Mouse (Mus musculus) cortical plate, adult 2 months (tissue): ENCODE measurements around the gene Nedd8. TPM values are rescaled to one million over a fixed set of nuclear protein-coding genes. Genes with fewer than 3 reads are reported as not detected.

Source experiments
- H3K27ac ChIP-seq: fragments of 200-500 bp; 2 replicates; pipeline ENCODE4 v1.5.1; 2012; ENCODE audit warnings: low read length, control low read depth, inconsistent platforms; ENCODE audit not compliant: insufficient read depth
- H3K4me1 ChIP-seq: fragments of 200-500 bp; 2 replicates; pipeline ENCODE4 v1.6.1; 2011; ENCODE audit warnings: low read length; ENCODE audit not compliant: control insufficient read depth, insufficient read depth
- H3K4me3 ChIP-seq: fragments of 200-500 bp; 2 replicates; pipeline ENCODE4 v1.5.1; 2011; ENCODE audit warnings: mild to moderate bottlenecking, low read length, control low read depth; ENCODE audit not compliant: insufficient read depth
- CTCF ChIP-seq: fragments of 200-500 bp; IDR thresholded peaks from 2 replicates; pipeline ENCODE4 v1.5.1; 2011; ENCODE audit warnings: mild to moderate bottlenecking, control low read depth, low read length; ENCODE audit not compliant: insufficient read depth; ENCODE audit errors: extremely low read depth
- POLR2A ChIP-seq: fragments of 200-500 bp; IDR thresholded peaks from 2 replicates; pipeline ENCODE4 v1.6.1; 2011; ENCODE audit warnings: mild to moderate bottlenecking, low read length, control low read depth; ENCODE audit not compliant: insufficient read depth; ENCODE audit errors: extremely low read depth
- polyA plus RNA-seq: library from polyadenylated mRNA; depleted of rRNA; stranded (reverse); fragments of >200 nt; gene quantifications from 2 replicates; pipeline ENCODE4 v1.2.3, GENCODE M21; 2012

Nedd8 gene
- polyA plus RNA-seq, 1 experiment, result 346 TPM

DNA sequence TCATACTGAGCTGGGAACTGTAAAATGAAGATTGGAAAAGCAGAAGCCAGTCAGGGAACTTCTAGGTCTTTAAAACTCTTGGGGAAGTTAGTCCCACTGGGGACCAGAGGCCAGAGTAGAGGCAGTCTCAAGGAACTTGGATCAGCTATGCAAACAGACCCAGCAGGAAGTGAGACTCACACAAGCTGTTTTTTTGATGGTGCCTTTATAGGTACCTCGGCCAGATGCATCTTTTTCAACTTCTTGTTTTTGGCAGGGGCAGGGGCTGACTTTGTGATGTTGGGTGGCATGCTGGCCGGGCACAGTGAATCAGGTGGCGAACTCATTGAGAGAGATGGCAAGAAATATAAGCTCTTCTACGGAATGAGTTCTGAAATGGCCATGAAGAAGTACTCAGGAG is 5.7 kb upstream of the Nedd8 start:
- no peak overlapping the region for H3K27ac ChIP-seq
- H3K4me1 ChIP-seq, result 0 out of 2 replicates have a peak, but pooled peaks cover 2% of the 10 kb centered on the region
- no peak for TF ChIP-seq POLR2A
- TF ChIP-seq CTCF, result no peak
- H3K4me3 ChIP-seq, result no peak overlapping the region

DNA sequence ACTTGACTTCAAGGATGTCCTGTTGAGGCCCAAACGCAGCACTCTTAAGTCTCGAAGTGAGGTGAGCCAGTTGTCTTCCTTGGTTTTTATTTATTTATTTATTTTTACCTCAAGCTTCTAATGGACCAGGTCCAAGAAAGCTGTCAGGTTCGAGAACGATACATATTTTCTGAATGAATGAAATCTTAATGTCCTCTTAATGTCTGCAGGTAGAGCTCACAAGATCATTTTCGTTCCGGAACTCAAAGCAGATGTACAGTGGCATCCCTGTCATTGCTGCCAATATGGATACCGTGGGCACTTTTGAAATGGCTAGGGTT is 777 bp upstream of the Nedd8 start:
- Histone ChIP-seq H3K27ac (no peak overlapping the region), H3K4me1 (0 out of 2 replicates have a peak, but pooled peaks cover 4% of the 10 kb centered on the region), H3K4me3 (peak overlapping the region; percentile 69; the same call in 1 of the 2 replicates)
- TF ChIP-seq CTCF (no peak), POLR2A (no peak)

DNA sequence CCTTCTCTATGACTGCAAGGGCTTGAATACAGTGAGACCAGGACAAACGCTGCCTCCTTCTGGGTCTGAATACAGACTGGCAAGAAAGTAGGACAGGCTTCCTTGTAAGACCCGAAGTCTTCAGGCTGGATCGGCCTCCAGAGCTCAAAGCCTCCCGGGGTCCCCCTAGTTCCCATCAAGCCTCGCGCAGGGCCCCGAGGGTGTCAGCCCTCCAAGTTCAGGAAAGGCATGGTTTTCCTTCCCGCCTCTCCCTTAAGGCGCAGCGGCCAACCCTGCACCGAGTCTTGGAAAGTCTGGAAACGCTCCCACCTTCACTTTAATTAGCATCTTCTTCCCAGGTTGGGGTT is 465 bp downstream of the Nedd8 start:
- TF ChIP-seq CTCF (no peak), POLR2A (no peak)
- 0 out of 2 replicates have a peak overlapping the region, but pooled peaks have one; percentile 72 for H3K27ac ChIP-seq
- H3K4me3 ChIP-seq, result peak overlapping the region; percentile 69
- 0 out of 2 replicates have a peak, but pooled peaks cover 4% of the 10 kb centered on the region for H3K4me1 ChIP-seq

DNA sequence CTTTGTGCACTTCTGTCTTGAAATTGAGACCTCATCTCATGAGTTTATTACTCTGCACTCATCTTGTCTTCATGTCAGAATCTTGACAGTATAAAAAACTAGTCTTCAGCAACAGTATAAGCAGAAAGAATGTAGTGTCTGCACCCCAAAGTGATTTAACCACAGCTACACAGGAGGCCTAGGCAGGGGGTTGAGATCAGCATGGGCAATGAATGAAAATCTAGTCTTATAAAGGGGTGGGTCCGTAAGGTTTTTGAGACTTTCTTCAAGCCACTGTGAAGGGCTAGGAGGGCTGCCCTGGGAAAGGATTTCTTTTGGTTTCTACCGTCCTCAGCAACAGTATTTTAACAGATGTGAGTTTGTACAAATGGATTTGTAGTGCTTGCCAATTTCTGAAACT is 11.3 kb downstream of the Nedd8 start:
- Histone ChIP-seq H3K4me1 (no peaks in the 10 kb centered on the region), H3K27ac (no peak overlapping the region), H3K4me3 (no peak overlapping the region; the same call in 1 of the 2 replicates)
- TF ChIP-seq POLR2A (no peak), CTCF (no peak)

DNA sequence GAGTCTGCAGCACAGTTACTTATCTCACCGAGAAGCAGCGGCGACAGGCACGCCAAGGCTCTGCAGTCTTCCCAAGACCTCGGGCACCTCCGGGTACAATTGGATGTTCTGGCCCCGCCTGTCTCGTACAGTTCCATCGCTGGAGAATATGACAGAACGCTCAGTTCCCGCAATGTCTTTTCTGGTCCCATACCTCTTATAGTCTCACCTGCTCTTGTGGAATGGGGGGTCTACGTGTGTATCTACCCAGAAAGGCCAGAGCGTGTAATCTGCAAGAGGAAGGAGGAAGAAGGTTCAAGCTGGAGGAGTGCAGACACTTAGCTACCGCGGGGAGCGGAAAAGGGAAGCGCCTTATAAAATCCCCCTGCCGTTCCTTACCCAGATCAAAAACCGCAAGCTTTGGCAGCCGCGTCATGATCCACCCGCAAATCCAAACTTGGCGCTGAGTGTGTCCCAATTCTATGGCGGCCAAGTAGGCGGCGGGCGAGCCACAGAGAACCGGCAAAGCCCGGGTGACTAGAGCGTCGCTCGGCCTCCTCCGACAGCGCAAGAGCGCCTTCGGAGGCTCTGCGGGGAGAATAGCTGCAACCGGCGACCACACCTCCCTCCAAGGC is 11.9 kb downstream of the Nedd8 start, which contains the start of gene Mdp1:
Mdp1 (minus strand) TSS at position 549 of the 614 bp plus-strand sequence.
- TF ChIP-seq POLR2A (peak; percentile 15; the same call in 1 of the 2 replicates), CTCF (peak; percentile 42)
- H3K27ac ChIP-seq, result peak within 1 kb of the TSS; percentile 54
- H3K4me3 ChIP-seq, result peak within 1 kb of the TSS; percentile 88
- H3K4me1 ChIP-seq, result no peaks in the 10 kb centered on the region

DNA sequence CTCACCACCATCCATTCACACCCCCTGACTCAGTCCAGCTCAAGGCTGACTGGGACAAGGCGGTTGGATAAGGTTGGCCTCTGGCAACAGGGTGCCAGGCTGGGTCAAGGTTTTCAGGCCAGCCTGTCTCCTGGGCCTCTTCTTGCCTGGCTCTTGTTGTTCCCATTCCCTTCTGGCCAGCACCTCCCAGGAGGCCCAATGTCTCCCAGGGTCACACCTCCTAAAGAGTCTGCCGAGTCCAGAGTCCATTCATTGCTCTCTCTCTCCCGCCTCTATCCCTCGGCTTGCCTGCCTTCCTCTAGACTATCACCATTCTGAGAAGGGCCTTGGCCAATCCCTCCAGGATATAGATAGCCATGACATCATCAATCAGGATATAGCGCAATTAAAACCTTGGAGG is 13.9 kb downstream of the Nedd8 start:
- H3K4me1 ChIP-seq, result no peaks in the 10 kb centered on the region
- no peak overlapping the region for H3K27ac ChIP-seq
- TF ChIP-seq POLR2A (no peak), CTCF (no peak)
- no peak overlapping the region for H3K4me3 ChIP-seq

DNA sequence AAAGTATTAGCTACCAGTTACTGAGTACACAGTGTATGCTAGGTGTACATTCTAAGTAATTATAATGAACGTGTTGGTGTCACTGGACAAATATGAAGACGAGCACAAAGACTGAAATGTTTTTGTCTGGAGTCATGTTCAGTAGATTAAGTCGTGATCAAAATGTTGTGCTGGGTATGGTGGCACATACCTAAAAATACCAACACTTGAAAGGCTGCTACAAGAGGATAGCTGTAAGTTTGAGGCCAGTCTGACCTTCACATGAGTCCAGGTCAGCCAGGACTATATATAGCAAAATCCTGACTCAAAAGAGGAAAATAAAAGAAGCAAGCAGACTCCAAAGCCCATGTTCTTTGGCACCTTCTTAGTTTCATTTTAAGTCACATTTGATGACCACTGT is 15.0 kb downstream of the Nedd8 start:
- TF ChIP-seq CTCF (no peak), POLR2A (no peak)
- no peak overlapping the region for H3K27ac ChIP-seq
- H3K4me3 ChIP-seq, result no peak overlapping the region
- no peaks in the 10 kb centered on the region for H3K4me1 ChIP-seq

DNA sequence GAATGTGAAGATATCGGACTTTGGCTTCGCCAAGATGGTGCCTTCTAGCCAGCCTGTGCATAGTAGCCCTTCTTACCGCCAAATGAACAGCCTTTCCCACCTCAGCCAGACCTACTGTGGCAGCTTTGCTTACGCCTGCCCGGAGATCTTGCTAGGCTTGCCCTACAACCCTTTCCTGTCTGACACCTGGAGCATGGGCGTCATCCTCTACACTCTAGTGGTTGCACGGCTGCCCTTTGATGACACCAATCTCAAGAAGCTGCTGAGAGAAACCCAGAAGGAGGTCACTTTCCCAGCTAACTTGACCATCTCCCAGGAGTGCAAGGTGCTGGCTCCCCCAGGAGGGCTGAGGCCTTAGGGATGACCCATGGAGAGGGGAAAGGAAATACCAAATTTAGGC is 20.4 kb downstream of the Nedd8 start:
- H3K4me1 ChIP-seq, result no peaks in the 10 kb centered on the region
- TF ChIP-seq CTCF, result no peak
- TF ChIP-seq POLR2A, result no peak
- H3K27ac ChIP-seq, result no peak overlapping the region
- H3K4me3 ChIP-seq, result no peak overlapping the region

DNA sequence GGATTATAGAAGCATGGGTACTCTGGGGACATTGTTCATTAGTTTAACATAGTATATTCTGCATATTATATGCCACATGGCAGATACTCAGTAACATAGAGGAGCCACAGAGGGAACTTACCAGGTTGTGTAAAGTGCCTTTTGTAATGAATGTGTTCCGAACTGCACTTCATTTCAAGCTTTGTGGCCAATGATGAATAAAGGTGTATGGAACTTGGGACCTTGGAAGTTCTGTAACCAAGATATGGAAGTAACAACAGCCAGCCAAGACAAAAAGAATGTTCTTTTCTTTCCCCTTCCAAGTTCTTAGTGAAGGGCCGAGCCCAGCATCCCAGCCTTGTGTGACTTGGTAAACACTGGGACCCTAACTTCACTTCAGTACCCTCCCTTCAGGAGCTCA is 22.0 kb downstream of the Nedd8 start, which contains the start of gene Tssk4:
Tssk4 (plus strand) TSS at position 301 of the 400 bp plus-strand sequence.
- H3K27ac ChIP-seq, result no peak within 1 kb of the TSS
- H3K4me3 ChIP-seq, result no peak within 1 kb of the TSS
- no peaks in the 10 kb centered on the region for H3K4me1 ChIP-seq
- TF ChIP-seq CTCF (no peak), POLR2A (no peak)

DNA sequence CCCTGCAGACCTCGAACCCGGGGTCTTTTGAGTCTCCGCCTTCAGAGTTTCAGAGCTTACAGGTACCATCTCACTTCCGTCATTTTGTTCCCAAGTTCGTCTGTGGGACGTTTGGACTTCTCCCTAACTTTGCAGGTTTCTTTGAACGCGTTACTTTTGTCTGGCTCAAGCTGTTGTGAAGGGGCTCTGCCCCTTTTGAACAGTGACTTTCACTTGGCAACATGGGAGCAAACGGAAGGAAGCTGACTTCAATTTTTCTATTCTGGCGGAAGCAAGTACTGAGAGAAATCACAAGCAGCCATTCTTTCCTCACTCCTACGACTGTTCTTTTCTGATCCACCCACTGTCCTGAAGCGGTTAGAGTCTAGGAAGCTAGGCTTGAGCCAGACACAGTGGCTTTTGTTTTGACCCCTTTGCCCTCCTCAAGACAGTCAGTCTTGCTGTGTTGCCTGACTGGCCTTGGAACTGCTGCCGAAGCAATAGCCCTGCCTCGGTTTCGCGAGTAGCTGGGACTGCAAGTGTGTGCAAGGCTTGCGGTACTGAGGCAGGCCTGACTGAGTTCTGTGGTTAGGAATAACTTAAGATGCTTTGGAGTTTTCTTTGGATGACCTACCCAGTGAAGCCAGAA is 27.5 kb downstream of the Nedd8 start:
- Histone ChIP-seq H3K27ac (no peak overlapping the region), H3K4me1 (peaks cover 7% of the 10 kb centered on the region; the same call in 1 of the 2 replicates), H3K4me3 (peak overlapping the region; percentile 76)
- TF ChIP-seq CTCF, result no peak
- no peak for TF ChIP-seq POLR2A
